Mouse (Mus musculus) limb, embryonic 11.5 days (tissue): Measurements from ENCODE around the gene Mks1. TPM values are rescaled to one million over a fixed set of nuclear protein-coding genes. Genes with fewer than 3 reads are reported as not detected.
A peak's percentile ranks its signal among the peaks of the same experiment; 100 is the strongest.
"Not testable (repeated sequence)": the region's sequence is repeated elsewhere in the genome, so short reads cannot be mapped to it uniquely, and the experiment has no call there.

ENCODE experiments used
- ATAC-seq: fragments of 200-750 bp; cut with Nextera tagmentation; 2 replicates; pipeline ENCODE4 v1.8.0; 2017; ENCODE audit warnings: low read depth; ENCODE audit not compliant: insufficient number of reproducible peaks, low FRiP score, low TSS enrichment
- DNase-seq: peaks from one replicate; pipeline ENCODE4 v3.0.0-alpha.2; 2015; ENCODE audit warnings: low spot score
- H3K27ac ChIP-seq: fragments of 300-500 bp; sonication (generic); replicated peaks from 2 replicates; pipeline ENCODE4 v1.5.1; 2014; ENCODE audit warnings: low read depth, mild to moderate bottlenecking, low read length
- H3K27me3 ChIP-seq: fragments of 300-500 bp; sonication (generic); 2 replicates; pipeline ENCODE4 v1.6.1; 2014; ENCODE audit warnings: mild to moderate bottlenecking, low read length, mixed read lengths; ENCODE audit not compliant: control insufficient read depth, insufficient read depth
- H3K36me3 ChIP-seq: fragments of 300-500 bp; sonication (generic); 2 replicates; pipeline ENCODE4 v1.6.1; 2014; ENCODE audit warnings: mild to moderate bottlenecking, low read length, moderate library complexity, mixed read lengths; ENCODE audit not compliant: control insufficient read depth, insufficient read depth
- H3K4me1 ChIP-seq: fragments of 300-500 bp; sonication (generic); 2 replicates; pipeline ENCODE4 v1.6.1; 2014; ENCODE audit warnings: low read length, mixed read lengths; ENCODE audit not compliant: control insufficient read depth, insufficient read depth
- H3K4me2 ChIP-seq: fragments of 300-500 bp; sonication (generic); 2 replicates; pipeline ENCODE4 v1.6.1; 2014; ENCODE audit warnings: low read depth, mild to moderate bottlenecking, moderate library complexity; ENCODE audit not compliant: severe bottlenecking
- H3K4me3 ChIP-seq: fragments of 300-500 bp; sonication (generic); 2 replicates; pipeline ENCODE4 v1.5.1; 2014; ENCODE audit warnings: low read depth, low read length
- H3K9ac ChIP-seq: fragments of 300-500 bp; sonication (generic); 2 replicates; pipeline ENCODE4 v1.6.1; 2014; ENCODE audit warnings: mild to moderate bottlenecking, low read length
- H3K9me3 ChIP-seq: fragments of 300-500 bp; sonication (generic); 2 replicates; pipeline ENCODE4 v1.6.1; 2016; ENCODE audit warnings: low read length; ENCODE audit not compliant: control insufficient read depth
- WGBS: fragments of 180-500 bp; shearing (Covaris S2); extraction: QIAGEN DNeasy Blood & Tissue Kit; methylation state at CpG from one replicate; pipeline ENCODE4 v1.1.7; 2014; 5-methylcytosine and 5-hydroxymethylcytosine counted together
- polyA plus RNA-seq: library from polyadenylated mRNA; unstranded; fragments of >200 nt; fragmentation: Nextera tagmentation; extraction: Ambion mirVana; gene quantifications from 2 replicates; pipeline ENCODE4 v1.2.1, GENCODE M21; 2014

Mks1 gene
- polyA plus RNA-seq, 1 experiment from 2014 or later: 14.3 TPM

DNA sequence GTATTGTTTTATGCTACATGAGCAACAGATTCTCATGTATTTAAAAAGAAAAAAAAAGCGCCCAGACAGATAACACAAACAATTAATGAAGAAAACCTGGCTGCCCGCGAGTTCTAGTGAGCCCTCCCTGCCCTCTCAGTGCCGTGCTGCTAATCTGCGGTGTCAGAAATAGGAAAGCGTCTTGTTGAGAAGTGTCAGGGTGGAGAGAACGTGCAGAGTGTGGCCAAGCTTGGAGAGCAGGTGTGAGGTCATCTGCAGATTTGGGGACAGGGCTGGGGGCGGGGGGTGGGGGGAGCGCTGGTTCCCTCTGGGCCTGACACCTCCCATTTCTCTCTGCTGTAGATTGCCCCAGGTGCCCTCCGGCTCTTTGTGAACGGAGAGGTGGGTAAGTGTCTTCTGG lies 6.3 kb downstream of the Mks1 start:
- H3K9ac ChIP-seq: no peak overlapping the region
- H3K27me3 ChIP-seq: no peaks in the 10 kb centered on the region
- WGBS: 87% methylated on average over 11 of the region's 11 CpGs
- H3K27ac ChIP-seq: no peak overlapping the region
- ATAC-seq: no peak
- no peak for DNase-seq
- no peaks in the 10 kb centered on the region for H3K36me3 ChIP-seq
- no peaks in the 10 kb centered on the region for H3K4me1 ChIP-seq
- no peaks in the 10 kb centered on the region for H3K9me3 ChIP-seq
- no peak overlapping the region for H3K4me3 ChIP-seq
- H3K4me2 ChIP-seq: no peak overlapping the region

GRCm38 (mm10) chr11:87860426-87860825 lies 7.4 kb downstream of the Mks1 start:
- Histone ChIP-seq H3K36me3 (no peaks in the 10 kb centered on the region), H3K9me3 (no peaks in the 10 kb centered on the region)
- WGBS: 86% methylated on average over 9 of the region's 9 CpGs

DNA sequence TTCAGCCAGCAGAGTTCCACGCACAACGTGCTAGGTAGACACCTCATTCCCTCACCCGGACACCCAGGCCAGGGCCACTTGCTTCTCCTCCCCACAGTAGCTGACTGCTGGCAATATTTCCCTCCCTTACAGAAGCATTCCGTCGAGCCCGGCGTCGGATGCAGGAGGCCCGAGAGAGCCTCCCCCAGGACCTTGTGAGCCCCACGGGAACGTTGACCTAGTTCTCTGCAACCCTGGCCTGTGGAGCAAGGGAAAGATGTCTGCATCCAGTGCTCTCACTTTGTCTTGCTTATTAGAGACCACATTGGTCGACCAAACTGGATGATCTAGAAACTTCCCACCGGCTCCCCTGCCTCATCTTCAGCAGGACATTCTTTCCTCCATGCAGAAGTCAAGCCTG lies 9.8 kb downstream of the Mks1 start:
- 96% methylated on average over 13 of the region's 13 CpGs for WGBS
- Histone ChIP-seq H3K27ac (no peak overlapping the region), H3K9me3 (no peaks in the 10 kb centered on the region), H3K4me2 (no peak overlapping the region), H3K4me3 (no peak overlapping the region), H3K36me3 (no peaks in the 10 kb centered on the region), H3K9ac (no peak overlapping the region), H3K4me1 (no peaks in the 10 kb centered on the region), H3K27me3 (no peaks in the 10 kb centered on the region)
- DNase-seq: no peak
- ATAC-seq: no peak

More at GRCm38 (mm10) chr11:87860426-87860825, 7.4 kb downstream of the Mks1 start:
- no peak overlapping the region for H3K4me2 ChIP-seq
- H3K4me1 ChIP-seq: no peaks in the 10 kb centered on the region
- DNase-seq (no peak), ATAC-seq (no peak)
- H3K27ac ChIP-seq: no peak overlapping the region
- H3K27me3 ChIP-seq: no peaks in the 10 kb centered on the region
- H3K4me3 ChIP-seq: no peak overlapping the region
- peak overlapping the region; percentile 3; the same call in 1 of the 2 replicates for H3K9ac ChIP-seq

GRCm38 (mm10) chr11:87866891-87867290 lies 13.9 kb downstream of the Mks1 start:
- H3K4me2 ChIP-seq, H3K36me3 ChIP-seq, H3K4me3 ChIP-seq, DNase-seq, H3K4me1 ChIP-seq, ATAC-seq, H3K27me3 ChIP-seq, H3K9ac ChIP-seq, H3K9me3 ChIP-seq, H3K27ac ChIP-seq: not testable (repeated sequence)
- WGBS: 81% methylated on average over 1 of the region's 2 CpGs

GRCm38 (mm10) chr11:87870096-87870495 lies 17.1 kb downstream of the Mks1 start:
- no peak overlapping the region for H3K4me2 ChIP-seq
- H3K9me3 ChIP-seq: no peaks in the 10 kb centered on the region
- no peaks in the 10 kb centered on the region for H3K4me1 ChIP-seq
- H3K4me3 ChIP-seq: no peak overlapping the region
- H3K36me3 ChIP-seq: no peaks in the 10 kb centered on the region
- 77% methylated on average over 2 of the region's 2 CpGs for WGBS
- H3K27ac ChIP-seq: no peak overlapping the region
- no peak for ATAC-seq
- DNase-seq: no peak
- H3K27me3 ChIP-seq: no peaks in the 10 kb centered on the region
- no peak overlapping the region for H3K9ac ChIP-seq

DNA sequence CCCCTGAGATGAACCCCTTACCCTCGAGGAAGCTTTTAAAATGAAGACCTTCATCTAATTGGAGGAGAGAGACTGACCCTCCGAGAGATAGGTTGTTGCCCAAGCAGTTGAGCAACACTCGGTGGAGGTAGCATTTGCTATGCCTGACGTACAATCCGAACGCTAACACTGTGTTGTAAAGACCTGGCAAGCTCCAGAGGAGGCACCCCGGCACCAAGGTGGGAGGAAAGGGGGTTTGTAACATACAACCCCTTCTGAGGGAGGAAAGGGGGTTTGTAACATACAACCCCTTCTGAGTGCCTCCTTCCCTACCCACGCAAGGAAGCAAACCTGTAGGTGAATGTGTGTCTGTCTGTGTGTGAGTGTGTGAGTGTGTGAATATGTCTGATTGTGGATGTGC lies 18.8 kb downstream of the Mks1 start:
- no peaks in the 10 kb centered on the region for H3K36me3 ChIP-seq
- H3K4me3 ChIP-seq: no peak overlapping the region
- H3K27me3 ChIP-seq: no peaks in the 10 kb centered on the region
- DNase-seq (no peak), ATAC-seq (no peak)
- H3K9me3 ChIP-seq: no peaks in the 10 kb centered on the region
- H3K27ac ChIP-seq: no peak overlapping the region
- 47% methylated on average over 8 of the region's 8 CpGs for WGBS
- no peak overlapping the region for H3K4me2 ChIP-seq
- H3K4me1 ChIP-seq: no peaks in the 10 kb centered on the region
- H3K9ac ChIP-seq: no peak overlapping the region

DNA sequence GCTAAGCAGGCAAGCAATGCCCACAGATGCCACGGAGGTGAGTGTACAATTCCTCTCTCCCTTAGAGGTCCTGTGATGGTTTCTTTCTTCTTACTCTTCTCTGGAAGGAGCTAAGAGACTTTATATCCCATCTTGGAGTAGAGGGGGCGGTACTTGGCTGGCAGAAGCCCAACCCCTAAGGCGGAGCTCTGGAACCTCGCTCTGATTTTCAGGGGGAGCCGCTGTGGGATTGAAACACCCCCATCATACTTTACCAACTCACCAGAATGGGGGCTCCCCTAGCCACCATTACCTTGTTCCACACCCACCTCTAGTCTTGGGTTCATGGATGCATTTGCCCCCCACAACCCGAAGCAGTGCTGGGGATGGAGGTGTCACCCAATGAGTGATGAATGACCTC lies 22.4 kb downstream of the Mks1 start, which contains the start of gene Epx:
Epx (minus strand) TSS at position 101 of the 400 bp plus-strand sequence.
- WGBS: 83% methylated on average over 6 of the region's 6 CpGs
- H3K9me3 ChIP-seq: no peaks in the 10 kb centered on the region
- ATAC-seq: no peak
- no peaks in the 10 kb centered on the region for H3K36me3 ChIP-seq
- no peak within 1 kb of the TSS for H3K4me3 ChIP-seq
- no peaks in the 10 kb centered on the region for H3K4me1 ChIP-seq
- H3K4me2 ChIP-seq: no peak within 1 kb of the TSS
- no peak within 1 kb of the TSS for H3K9ac ChIP-seq
- H3K27me3 ChIP-seq: no peaks in the 10 kb centered on the region
- H3K27ac ChIP-seq: no peak within 1 kb of the TSS
- no peak for DNase-seq

DNA sequence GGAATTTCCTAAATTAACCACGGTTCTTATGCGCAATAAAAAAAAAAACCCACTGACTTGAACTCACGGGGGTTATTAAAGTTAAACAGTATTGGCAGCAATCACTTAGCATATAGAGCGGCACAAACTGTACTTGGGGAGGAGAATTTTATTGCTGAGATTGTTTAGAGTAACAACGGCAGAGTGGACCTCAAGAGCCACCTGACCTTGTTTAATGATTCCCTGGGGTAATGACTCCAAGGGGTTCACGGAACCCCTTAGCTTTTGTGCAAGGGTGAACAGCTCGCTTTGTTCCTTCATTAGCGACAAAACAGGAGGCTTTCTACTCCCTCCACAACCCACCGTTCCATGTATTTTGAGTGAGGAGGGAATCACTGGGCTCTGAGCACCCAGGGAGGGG lies 26.8 kb downstream of the Mks1 start:
- Histone ChIP-seq H3K4me2 (no peak overlapping the region), H3K36me3 (no peaks in the 10 kb centered on the region), H3K9me3 (no peaks in the 10 kb centered on the region), H3K4me3 (no peak overlapping the region), H3K27me3 (no peaks in the 10 kb centered on the region), H3K4me1 (no peaks in the 10 kb centered on the region), H3K9ac (no peak overlapping the region), H3K27ac (no peak overlapping the region)
- DNase-seq (no peak), ATAC-seq (no peak)
- WGBS: 58% methylated on average over 9 of the region's 9 CpGs

- Histone ChIP-seq H3K4me2 (no peak overlapping the region), H3K36me3 (no peaks in the 10 kb centered on the region), H3K4me1 (no peaks in the 10 kb centered on the region), H3K9me3 (no peaks in the 10 kb centered on the region), H3K27ac (no peak overlapping the region), H3K27me3 (no peaks in the 10 kb centered on the region), H3K9ac (no peak overlapping the region), H3K4me3 (no peak overlapping the region)
- WGBS: 65% methylated on average over 4 of the region's 4 CpGs
- no peak for DNase-seq
- no peak for ATAC-seq
Observed at GRCm38 (mm10) chr11:87881714-87882113, 28.7 kb downstream of the Mks1 start.
